ENCODE assay signal across 19 mouse cellular contexts in the genomic region with DNA sequence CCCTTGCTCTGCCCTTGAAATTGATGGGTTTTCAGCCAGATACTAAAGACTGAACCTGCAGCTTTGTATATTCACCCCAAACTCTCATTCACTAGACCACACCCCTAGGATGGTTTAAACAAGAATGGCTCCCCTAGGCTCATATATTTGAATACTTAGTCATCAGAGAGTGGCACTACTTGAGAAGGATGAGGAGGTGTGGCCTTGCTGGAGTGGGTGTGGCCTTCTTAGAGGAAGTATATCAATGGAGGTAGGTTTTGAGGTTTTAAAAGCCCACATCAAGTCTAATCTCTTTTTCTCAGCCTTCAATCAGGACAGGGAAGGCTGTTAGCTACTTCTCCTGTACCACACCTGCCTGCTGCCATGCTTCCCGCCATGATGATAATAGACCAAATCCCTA. TPM values are rescaled to one million over a fixed set of nuclear protein-coding genes. Genes with fewer than 3 reads are reported as not detected.
DNase-seq lines count a peak whose midpoint lies in the region; ATAC-seq and TF ChIP-seq lines count a peak whose summit lies in the region.
"Had no signal": no experiment of that assay in that cellular context is flagged by ENCODE, and none has a peak within 500 bp of the region (broad histone marks: within the 10 kb centered on the region; RNA-seq: fewer than 3 reads in every experiment).

No protein-coding gene starts in this region.

- H3K4me2 ChIP-seq in heart, postnatal 0 days (ENCODE audit: low read depth, low read length) = no peak overlapping the region
- H3K4me2 ChIP-seq: embryonic facial prominence, embryonic 13.5 days; forebrain, embryonic 12.5 days; heart, embryonic 12.5 days; hindbrain, embryonic 12.5 days; intestine, embryonic 15.5 days had no signal

- no peak for ATAC-seq in heart, postnatal 0 days (ENCODE audit: insufficient read depth, low read depth)
- ATAC-seq: forebrain, embryonic 16.5 days had no signal

- WGBS in heart, postnatal 0 days = 100% methylated on average over 1 of the region's 1 CpGs

- no peaks in the 10 kb centered on the region; the same call in 1 of the 2 replicates for H3K9me3 ChIP-seq in heart, postnatal 0 days (replicated peaks; ENCODE audit: control insufficient read depth, low read length)
- H3K9me3 ChIP-seq: forebrain, embryonic 12.5 days; heart, embryonic 12.5 days; hindbrain, embryonic 12.5 days; intestine, embryonic 15.5 days had no signal

- DNase-seq in heart, postnatal 0 days (ENCODE audit: low spot score) = no peak
- no peak for DNase-seq in heart, adult 11 months
- DNase-seq in MEL-GATA-1-ER (ENCODE audit: extremely low read depth, low read depth) = peak; percentile 12
- DNase-seq in splenic B cell, adult 2 months (ENCODE audit: low read depth, low spot score) = peak; percentile 40
- no peak for DNase-seq in left cerebral cortex, adult 8-10 months (ENCODE audit: low spot score in 2 of 2)
- no peak for DNase-seq in neural tube, embryonic 10.5 days (ENCODE audit: extremely low spot score, low spot score)
- DNase-seq in retina, embryonic 14.5 days (ENCODE audit: low spot score) = no peak
- DNase-seq: adrenal gland, postnatal 10 days; cerebellum, adult 11-12 months; cerebellum, adult 9-10 months; cerebellum, postnatal 25 days; gastrocnemius, postnatal 10 days; heart, postnatal 36 days had no signal

- H3K27ac ChIP-seq in heart, postnatal 0 days (ENCODE audit: low read depth) = 0 out of 2 replicates have a peak overlapping the region, but pooled peaks have one; percentile 2
- H3K27ac ChIP-seq: embryonic facial prominence, embryonic 13.5 days; forebrain, embryonic 12.5 days; hindbrain, embryonic 12.5 days; intestine, embryonic 15.5 days had no signal

- peaks cover 37% of the 10 kb centered on the region for H3K4me1 ChIP-seq in heart, postnatal 0 days (ENCODE audit: control insufficient read depth, insufficient read depth)

- H3K27me3 ChIP-seq in heart, postnatal 0 days (ENCODE audit: control insufficient read depth, insufficient read depth, low read length) = no peaks in the 10 kb centered on the region
- no peaks in the 10 kb centered on the region for H3K27me3 ChIP-seq in splenic B cell, adult 2 months (ENCODE audit: control insufficient read depth, insufficient read depth, low read length, poor library complexity, severe bottlenecking)
- H3K27me3 ChIP-seq: embryonic facial prominence, embryonic 13.5 days; forebrain, embryonic 12.5 days; heart, embryonic 12.5 days; hindbrain, embryonic 12.5 days; intestine, embryonic 15.5 days had no signal

- H3K9ac ChIP-seq in heart, postnatal 0 days (replicated peaks; ENCODE audit: low read depth, low read length) = no peak overlapping the region
- H3K9ac ChIP-seq: embryonic facial prominence, embryonic 13.5 days; forebrain, embryonic 12.5 days; heart, embryonic 12.5 days; hindbrain, embryonic 12.5 days; intestine, embryonic 15.5 days had no signal

- TF ChIP-seq EP300 in heart, postnatal 0 days (IDR thresholded peaks at IDR 0.05; ENCODE audit: low read depth) = no peak

- peaks cover 54% of the 10 kb centered on the region for H3K36me3 ChIP-seq in heart, postnatal 0 days (replicated peaks; ENCODE audit: control insufficient read depth, insufficient read depth, low read length)
- no peaks in the 10 kb centered on the region for H3K36me3 ChIP-seq in splenic B cell, adult 2 months (ENCODE audit: control insufficient read depth, insufficient read depth, low read length, poor library complexity, severe bottlenecking)

- TF ChIP-seq CTCF in heart, postnatal 0 days (IDR thresholded peaks at IDR 0.05; ENCODE audit: low read depth) = no peak

- H3K4me3 ChIP-seq in heart, postnatal 0 days (ENCODE audit: low read depth, low read length) = no peak overlapping the region
- H3K4me3 ChIP-seq: embryonic facial prominence, embryonic 13.5 days; forebrain, embryonic 12.5 days; heart, embryonic 12.5 days; hindbrain, embryonic 12.5 days; intestine, embryonic 15.5 days had no signal

RNA-seq across cellular contexts. Expression of a gene that starts 8.8 kb away (rescaled TPM):
- total RNA-seq in heart, postnatal 0 days (2014; rRNA removed; ENCODE audit: low replicate concordance) = 3,422 and 3,660 TPM in 2 replicates
- 2,757 and 2,826 TPM in 2 replicates for polyA plus RNA-seq in heart, postnatal 0 days (2015; fragmentation: Nextera tagmentation; extraction: Ambion mirVana)
- total RNA-seq in left cerebral cortex, adult 8-10 months (2022) = 10 to 100 TPM; 61.7 to 68.1 (median 64.0) TPM

Comparison
In these comparisons a context has a peak if more than half of its experiments do, and no peak if none do; other contexts are left out.
1. DNase-seq: peak in MEL-GATA-1-ER (single experiment) and splenic B cell, adult 2 months (single experiment); none in heart, postnatal 0 days (single experiment), heart, adult 11 months (single experiment), left cerebral cortex, adult 8-10 months (0 of 2), neural tube, embryonic 10.5 days (single experiment) and retina, embryonic 14.5 days (single experiment).
2. RNA of a gene that starts 8.8 kb away (total RNA-seq): 3,422 to 3,660 TPM in heart, postnatal 0 days; 61.7 to 68.1 TPM in left cerebral cortex, adult 8-10 months; every median in the first group is over 10 times any median in the second.